Comparison of ENCODE assay signal across 18 mouse cellular contexts in genomic region chr12:56296524-56296923, GRCm38 (mm10). TPM values are rescaled to one million over a fixed set of nuclear protein-coding genes. Genes with fewer than 3 reads are reported as not detected.
DNase-seq lines count a peak whose midpoint lies in the region; ATAC-seq and TF ChIP-seq lines count a peak whose summit lies in the region.
"Had no signal": no experiment of that assay in that cellular context is flagged by ENCODE, and none has a peak within 500 bp of the region (broad histone marks: within the 10 kb centered on the region; RNA-seq: fewer than 3 reads in every experiment).

No protein-coding gene starts in this region.

- no peak for TF ChIP-seq POLR2A in kidney, adult 2 months (IDR thresholded peaks at IDR 0.05; ENCODE audit: low read depth, low read length)
- no peak for TF ChIP-seq POLR2A in heart, adult 2 months (IDR thresholded peaks at IDR 0.05; ENCODE audit: insufficient read depth, low read depth, low read length)

- peak; percentile 16 for DNase-seq in kidney, adult 2 months
- no peak for DNase-seq in lung, embryonic 14.5 days
- no peak for DNase-seq in left cerebral cortex, postnatal 4 days
- no peak for DNase-seq in heart, adult 2 months
- no peak for DNase-seq in adrenal gland, adult 8-10 months
- DNase-seq: adrenal gland, postnatal 25 days; B cell, adult 2 months; cerebellum, adult 8-10 months; gastrocnemius, adult 2 months; heart, adult 18-20 months; thymus, postnatal 36 days had no signal

- H3K4me2 ChIP-seq in kidney, embryonic 14.5 days (replicated peaks; ENCODE audit: low read depth, low read length), result no peak overlapping the region
- H3K4me2 ChIP-seq in neural tube, embryonic 13.5 days, result no peak overlapping the region
- H3K4me2 ChIP-seq in neural tube, embryonic 15.5 days, result no peak overlapping the region
- no peak overlapping the region for H3K4me2 ChIP-seq in lung, embryonic 14.5 days
- H3K4me2 ChIP-seq: embryonic facial prominence, embryonic 15.5 days; forebrain, embryonic 12.5 days; hindbrain, embryonic 12.5 days; liver, embryonic 11.5 days had no signal

- H3K27ac ChIP-seq in kidney, adult 2 months (ENCODE audit: insufficient read depth, low read depth, low read length), result no peak overlapping the region
- H3K27ac ChIP-seq in kidney, embryonic 14.5 days (ENCODE audit: low read depth, low read length), result no peak overlapping the region
- no peak overlapping the region for H3K27ac ChIP-seq in neural tube, embryonic 13.5 days (replicated peaks)
- H3K27ac ChIP-seq in neural tube, embryonic 15.5 days (replicated peaks), result no peak overlapping the region
- peak overlapping the region; percentile 68 for H3K27ac ChIP-seq in lung, embryonic 14.5 days (ENCODE audit: low read depth)
- H3K27ac ChIP-seq in heart, adult 2 months, result no peak overlapping the region
- H3K27ac ChIP-seq: embryonic facial prominence, embryonic 15.5 days; forebrain, embryonic 12.5 days; gastrocnemius, adult 2 months; hindbrain, embryonic 12.5 days had no signal

- no peak for TF ChIP-seq CTCF in kidney, adult 2 months (conservative IDR thresholded peaks at IDR 0.05; ENCODE audit: insufficient read depth, insufficient read length, low read depth, low read length)
- TF ChIP-seq CTCF in lung, embryonic 14.5 days (IDR thresholded peaks at IDR 0.05; ENCODE audit: low read depth), result no peak
- no peak for TF ChIP-seq CTCF in heart, adult 2 months (IDR thresholded peaks at IDR 0.05)

- no peak for TF ChIP-seq EP300 in heart, adult 2 months (IDR thresholded peaks at IDR 0.05; ENCODE audit: insufficient read depth, low read depth, low read length)

- no peaks in the 10 kb centered on the region for H3K36me3 ChIP-seq in kidney, adult 2 months (ENCODE audit: control insufficient read depth, insufficient read depth, low read length)
- H3K36me3 ChIP-seq in kidney, embryonic 14.5 days (ENCODE audit: control insufficient read depth, insufficient read depth, low read length), result no peaks in the 10 kb centered on the region
- H3K36me3 ChIP-seq in neural tube, embryonic 13.5 days, result no peaks in the 10 kb centered on the region
- no peaks in the 10 kb centered on the region for H3K36me3 ChIP-seq in neural tube, embryonic 15.5 days
- no peaks in the 10 kb centered on the region for H3K36me3 ChIP-seq in lung, embryonic 14.5 days (ENCODE audit: insufficient read depth)
- H3K36me3 ChIP-seq in heart, adult 2 months (ENCODE audit: control insufficient read depth, insufficient read depth, low read length), result no peaks in the 10 kb centered on the region
- H3K36me3 ChIP-seq: embryonic facial prominence, embryonic 15.5 days; forebrain, embryonic 12.5 days; hindbrain, embryonic 12.5 days had no signal

- H3K79me2 ChIP-seq in heart, adult 2 months (replicated peaks; ENCODE audit: control insufficient read depth, insufficient read depth, low read length), result no peaks in the 10 kb centered on the region

- no peak overlapping the region for H3K9ac ChIP-seq in kidney, embryonic 14.5 days (ENCODE audit: low read depth, low read length)
- no peak overlapping the region for H3K9ac ChIP-seq in neural tube, embryonic 13.5 days
- no peak overlapping the region for H3K9ac ChIP-seq in neural tube, embryonic 15.5 days (replicated peaks)
- no peak overlapping the region for H3K9ac ChIP-seq in lung, embryonic 14.5 days
- H3K9ac ChIP-seq in heart, adult 2 months (ENCODE audit: low read depth, low read length), result no peak overlapping the region
- H3K9ac ChIP-seq: embryonic facial prominence, embryonic 15.5 days; forebrain, embryonic 12.5 days; hindbrain, embryonic 12.5 days had no signal

- ATAC-seq in kidney, embryonic 14.5 days (ENCODE audit: low FRiP score, low TSS enrichment), result no peak
- 0 out of 2 replicates have a peak, but pooled peaks have one; percentile 7 for ATAC-seq in neural tube, embryonic 13.5 days (ENCODE audit: low read depth)
- no peak for ATAC-seq in neural tube, embryonic 15.5 days (ENCODE audit: low FRiP score)
- peak; percentile 45; the same call in 1 of the 2 replicates for ATAC-seq in lung, embryonic 14.5 days (ENCODE audit: insufficient read depth)

- no peaks in the 10 kb centered on the region for H3K27me3 ChIP-seq in kidney, adult 2 months (replicated peaks; ENCODE audit: control insufficient read depth, insufficient read depth, low read length)
- H3K27me3 ChIP-seq in kidney, embryonic 14.5 days (ENCODE audit: control insufficient read depth, insufficient read depth, low read length), result peaks cover 4% of the 10 kb centered on the region; the same call in 1 of the 2 replicates
- H3K27me3 ChIP-seq in neural tube, embryonic 13.5 days, result peaks cover 52% of the 10 kb centered on the region
- peaks cover 30% of the 10 kb centered on the region; the same call in 1 of the 2 replicates for H3K27me3 ChIP-seq in neural tube, embryonic 15.5 days (replicated peaks)
- H3K27me3 ChIP-seq in lung, embryonic 14.5 days (ENCODE audit: insufficient read depth, low read length), result no peaks in the 10 kb centered on the region
- H3K27me3 ChIP-seq in heart, adult 2 months (ENCODE audit: control insufficient read depth, insufficient read depth, low read length), result no peaks in the 10 kb centered on the region
- H3K27me3 ChIP-seq: embryonic facial prominence, embryonic 15.5 days had no signal

- intact Hi-C loops in left cerebral cortex, postnatal 4 days (cut with DNase I), result no loop called here
- intact Hi-C loops in heart, adult 2 months (cut with DNase I), result no loop called here

- no peak overlapping the region for H3K4me3 ChIP-seq in kidney, adult 2 months (ENCODE audit: insufficient read depth, low read depth, low read length)
- no peak overlapping the region for H3K4me3 ChIP-seq in kidney, embryonic 14.5 days (ENCODE audit: low read length)
- no peak overlapping the region for H3K4me3 ChIP-seq in neural tube, embryonic 13.5 days
- no peak overlapping the region for H3K4me3 ChIP-seq in neural tube, embryonic 15.5 days (replicated peaks)
- H3K4me3 ChIP-seq in lung, embryonic 14.5 days (ENCODE audit: low read depth, low read length), result no peak overlapping the region
- no peak overlapping the region for H3K4me3 ChIP-seq in heart, adult 2 months
- H3K4me3 ChIP-seq: embryonic facial prominence, embryonic 15.5 days; forebrain, embryonic 12.5 days; gastrocnemius, adult 2 months; hindbrain, embryonic 12.5 days had no signal

- H3K9me3 ChIP-seq in kidney, embryonic 14.5 days (ENCODE audit: control insufficient read depth, low read length), result no peaks in the 10 kb centered on the region
- no peaks in the 10 kb centered on the region for H3K9me3 ChIP-seq in neural tube, embryonic 13.5 days
- no peaks in the 10 kb centered on the region for H3K9me3 ChIP-seq in neural tube, embryonic 15.5 days (replicated peaks)
- H3K9me3 ChIP-seq in lung, embryonic 14.5 days (ENCODE audit: low read depth, low read length), result no peaks in the 10 kb centered on the region
- H3K9me3 ChIP-seq: embryonic facial prominence, embryonic 15.5 days; forebrain, embryonic 12.5 days; hindbrain, embryonic 12.5 days had no signal

- WGBS in kidney, adult 2 months, result 23% methylated on average over 6 of the region's 6 CpGs
- 25% methylated on average over 6 of the region's 6 CpGs for WGBS in kidney, embryonic 14.5 days
- WGBS in neural tube, embryonic 13.5 days, result 11% methylated on average over 6 of the region's 6 CpGs
- 22% methylated on average over 6 of the region's 6 CpGs for WGBS in neural tube, embryonic 15.5 days
- 41% methylated on average over 6 of the region's 6 CpGs for WGBS in lung, embryonic 14.5 days
- WGBS in heart, adult 2 months, result 68% methylated on average over 6 of the region's 6 CpGs

- peaks cover 7% of the 10 kb centered on the region for H3K4me1 ChIP-seq in kidney, adult 2 months (ENCODE audit: control insufficient read depth, insufficient read depth, low read length)
- H3K4me1 ChIP-seq in kidney, embryonic 14.5 days (ENCODE audit: control insufficient read depth, insufficient read depth, low read length), result 0 out of 2 replicates have a peak, but pooled peaks cover under 1% of the 10 kb centered on the region
- H3K4me1 ChIP-seq in neural tube, embryonic 13.5 days (replicated peaks), result peaks cover 27% of the 10 kb centered on the region; the same call in 1 of the 2 replicates
- H3K4me1 ChIP-seq in neural tube, embryonic 15.5 days, result peaks cover 13% of the 10 kb centered on the region
- H3K4me1 ChIP-seq in lung, embryonic 14.5 days (ENCODE audit: insufficient read depth), result peaks cover 3% of the 10 kb centered on the region; the same call in 1 of the 2 replicates
- H3K4me1 ChIP-seq in heart, adult 2 months (ENCODE audit: control insufficient read depth, insufficient read depth, low read length), result no peaks in the 10 kb centered on the region

RNA-seq across cellular contexts. Expression of gene Mbip, which starts 49.2 kb away (rescaled TPM):
- polyA plus RNA-seq in kidney, adult 2 months (2012; rRNA removed), result 5.0 and 6.2 TPM in 2 replicates
- 37.4 and 52.6 TPM in 2 replicates for polyA plus RNA-seq in kidney, embryonic 14.5 days (2014; fragmentation: Nextera tagmentation; extraction: Ambion mirVana)
- 50.6 and 51.6 TPM in 2 replicates for polyA plus RNA-seq in neural tube, embryonic 13.5 days (2015; fragmentation: Nextera tagmentation; extraction: Ambion mirVana)
- 41.8 and 43.1 TPM in 2 replicates for polyA plus RNA-seq in neural tube, embryonic 15.5 days (2015; fragmentation: Nextera tagmentation; extraction: Ambion mirVana)
- polyA plus RNA-seq in lung, embryonic 14.5 days (2014; fragmentation: Nextera tagmentation; extraction: Ambion mirVana), result 160 and 171 TPM in 2 replicates
- total RNA-seq in left cerebral cortex, postnatal 4 days (2021), result 10 to 100 TPM; 22.4 to 22.5 TPM
- total RNA-seq in heart, adult 2 months (2021), result 1 to 10 TPM; 5.0 to 7.7 TPM
- 4.9 and 9.8 TPM in 2 replicates for polyA plus RNA-seq in heart, adult 2 months (2012; rRNA removed)
- 10 to 100 TPM; 15.5 to 22.9 (median 18.3) TPM for total RNA-seq in adrenal gland, adult 8-10 months (2022)

Comparison
In these comparisons a context has a peak if more than half of its experiments do, and no peak if none do; other contexts are left out.
1. ATAC-seq: peak in neural tube, embryonic 13.5 days (single experiment) and lung, embryonic 14.5 days (single experiment); none in kidney, embryonic 14.5 days (single experiment) and neural tube, embryonic 15.5 days (single experiment).